ENCODE assay signal across 29 mouse cellular contexts in genomic region chr2:58189501-58189900, GRCm38 (mm10). TPM values are rescaled to one million over a fixed set of nuclear protein-coding genes. Genes with fewer than 3 reads are reported as not detected.
DNase-seq lines count a peak whose midpoint lies in the region; ATAC-seq lines count a peak whose summit lies in the region.
"Had no signal": no experiment of that assay in that cellular context is flagged by ENCODE, and none has a peak within 500 bp of the region (broad histone marks: within the 10 kb centered on the region; RNA-seq: fewer than 3 reads in every experiment).

No protein-coding gene starts in this region.

- no peak overlapping the region for H3K4me2 ChIP-seq in midbrain, embryonic 16.5 days (ENCODE audit: low read length)
- H3K4me2 ChIP-seq: hindbrain, embryonic 15.5 days; intestine, embryonic 15.5 days; midbrain, embryonic 12.5 days; neural tube, embryonic 15.5 days; stomach, embryonic 15.5 days had no signal

- H3K9ac ChIP-seq in midbrain, embryonic 16.5 days (ENCODE audit: low read depth, low read length), result no peak overlapping the region
- H3K9ac ChIP-seq: hindbrain, embryonic 15.5 days; intestine, embryonic 15.5 days; liver, embryonic 14.5 days; midbrain, embryonic 12.5 days; neural tube, embryonic 15.5 days; stomach, embryonic 15.5 days had no signal

- peak; percentile 41 for ATAC-seq in activated CD4-positive, CD25-positive, alpha-beta regulatory T cell, adult 4 months
- ATAC-seq in megakaryocyte, adult 5-6 weeks (ENCODE audit: poor library complexity, severe bottlenecking), result peak; percentile 44
- no peak for ATAC-seq in midbrain, embryonic 16.5 days
- ATAC-seq: forebrain, embryonic 16.5 days; intestine, embryonic 15.5 days had no signal

- 74% methylated on average over 4 of the region's 4 CpGs for WGBS in midbrain, embryonic 16.5 days
- 72% methylated on average over 4 of the region's 4 CpGs for WGBS in embryonic facial prominence, embryonic 10.5 days

- no peaks in the 10 kb centered on the region for H3K27me3 ChIP-seq in midbrain, embryonic 16.5 days (ENCODE audit: control insufficient read depth, insufficient read depth, low read depth, low read length)
- H3K27me3 ChIP-seq in embryonic facial prominence, embryonic 10.5 days (replicated peaks; ENCODE audit: low read depth, poor library complexity, severe bottlenecking), result no peaks in the 10 kb centered on the region
- H3K27me3 ChIP-seq: hindbrain, embryonic 15.5 days; intestine, embryonic 15.5 days; megakaryocyte, embryonic 14.5 days; midbrain, embryonic 12.5 days; neural tube, embryonic 15.5 days; stomach, embryonic 15.5 days had no signal

- peak; percentile 25 for DNase-seq in lung, postnatal 36 days
- DNase-seq in lung, postnatal 14 days, result no peak
- peak; percentile 65 for DNase-seq in 416B (ENCODE audit: low read depth)
- DNase-seq in embryonic facial prominence, embryonic 10.5 days (ENCODE audit: low spot score), result no peak
- DNase-seq in layer of hippocampus, adult 18-20 months (ENCODE audit: low spot score in 2 of 2), result no peak
- DNase-seq: adrenal gland, adult 8-10 months; cerebellum, adult 8-10 months; gastrocnemius, adult 2 months; gastrocnemius, postnatal 36 days; heart, adult 2 months; heart, postnatal 14 days; kidney, adult 8-10 months; liver; lung, adult 2 months; right cerebral cortex, postnatal 25 days had no signal

- H3K4me1 ChIP-seq in midbrain, embryonic 16.5 days (ENCODE audit: control insufficient read depth, insufficient read depth, low read length), result no peaks in the 10 kb centered on the region
- H3K4me1 ChIP-seq in embryonic facial prominence, embryonic 10.5 days, result no peaks in the 10 kb centered on the region
- H3K4me1 ChIP-seq: hindbrain, embryonic 10.5 days; hindbrain, embryonic 15.5 days; intestine, embryonic 15.5 days; midbrain, embryonic 12.5 days; neural tube, embryonic 15.5 days; stomach, embryonic 15.5 days had no signal

- H3K27ac ChIP-seq in midbrain, embryonic 16.5 days (ENCODE audit: low read length), result no peak overlapping the region
- H3K27ac ChIP-seq in embryonic facial prominence, embryonic 10.5 days (replicated peaks), result no peak overlapping the region
- H3K27ac ChIP-seq: gastrocnemius, adult 2 months; heart, adult 2 months; hindbrain, embryonic 10.5 days; hindbrain, embryonic 15.5 days; intestine, embryonic 15.5 days; kidney, postnatal 0 days; liver, embryonic 14.5 days; midbrain, embryonic 12.5 days; neural tube, embryonic 15.5 days; stomach, embryonic 15.5 days had no signal

- H3K4me3 ChIP-seq in midbrain, embryonic 16.5 days (ENCODE audit: low read depth, low read length), result no peak overlapping the region
- no peak overlapping the region for H3K4me3 ChIP-seq in embryonic facial prominence, embryonic 10.5 days
- H3K4me3 ChIP-seq: erythroblast, embryonic 14.5 days; gastrocnemius, adult 2 months; heart, adult 2 months; hindbrain, embryonic 10.5 days; hindbrain, embryonic 15.5 days; intestine, embryonic 15.5 days; megakaryocyte, embryonic 14.5 days; midbrain, embryonic 12.5 days; neural tube, embryonic 15.5 days; stomach, embryonic 15.5 days had no signal

- H3K36me3 ChIP-seq in midbrain, embryonic 16.5 days (ENCODE audit: control insufficient read depth, insufficient read depth, low read length), result no peaks in the 10 kb centered on the region
- H3K36me3 ChIP-seq in embryonic facial prominence, embryonic 10.5 days (replicated peaks), result no peaks in the 10 kb centered on the region
- H3K36me3 ChIP-seq: hindbrain, embryonic 10.5 days; hindbrain, embryonic 15.5 days; intestine, embryonic 15.5 days; midbrain, embryonic 12.5 days; neural tube, embryonic 15.5 days; stomach, embryonic 15.5 days had no signal

- no peaks in the 10 kb centered on the region for H3K9me3 ChIP-seq in midbrain, embryonic 16.5 days (replicated peaks; ENCODE audit: control insufficient read depth, low read length, poor library complexity, severe bottlenecking)
- no peaks in the 10 kb centered on the region for H3K9me3 ChIP-seq in embryonic facial prominence, embryonic 10.5 days
- H3K9me3 ChIP-seq: hindbrain, embryonic 10.5 days; hindbrain, embryonic 15.5 days; intestine, embryonic 15.5 days; megakaryocyte, embryonic 14.5 days; midbrain, embryonic 12.5 days; neural tube, embryonic 15.5 days; stomach, embryonic 15.5 days had no signal

RNA-seq across cellular contexts. Expression of gene Cytip, which starts 5.8 kb away (rescaled TPM):
- 100 to 1,000 TPM; 474 to 522 TPM for polyA plus RNA-seq in activated CD4-positive, CD25-positive, alpha-beta regulatory T cell, adult 4 months (2017; shearing (Covaris generic))
- total RNA-seq in megakaryocyte, adult 5-6 weeks (2015), result 125 and 144 TPM in 2 replicates
- 285 and 325 TPM in 2 replicates for total RNA-seq in megakaryocyte, adult 5-6 weeks (2017)
- polyA plus RNA-seq in midbrain, embryonic 16.5 days (2015; fragmentation: Nextera tagmentation; extraction: Ambion mirVana), result 0.44 TPM in 1 of 2 replicates, not detected in the other
- 0.15 and 0.80 TPM in 2 replicates for polyA plus RNA-seq in embryonic facial prominence, embryonic 10.5 days (2016; fragmentation: Nextera tagmentation; extraction: Ambion mirVana)
- total RNA-seq in layer of hippocampus, adult 18-20 months (2021), result not detected
- polyA plus RNA-seq: erythroblast, embryonic 14.5 days had no signal

Comparison
In these comparisons a context has a peak if more than half of its experiments do, and no peak if none do; other contexts are left out.
1. DNase-seq: peak in lung, postnatal 36 days (single experiment) and 416B (single experiment); none in lung, postnatal 14 days (single experiment), embryonic facial prominence, embryonic 10.5 days (single experiment) and layer of hippocampus, adult 18-20 months (0 of 2).
2. RNA of gene Cytip, which starts 5.8 kb away (polyA plus RNA-seq): 474 to 522 TPM in activated CD4-positive, CD25-positive, alpha-beta regulatory T cell, adult 4 months; 0.15 to 0.80 TPM in embryonic facial prominence, embryonic 10.5 days and 0.44 TPM in midbrain, embryonic 16.5 days; every median in the first group is over 100 times any median in the second.